In the genomic region with DNA sequence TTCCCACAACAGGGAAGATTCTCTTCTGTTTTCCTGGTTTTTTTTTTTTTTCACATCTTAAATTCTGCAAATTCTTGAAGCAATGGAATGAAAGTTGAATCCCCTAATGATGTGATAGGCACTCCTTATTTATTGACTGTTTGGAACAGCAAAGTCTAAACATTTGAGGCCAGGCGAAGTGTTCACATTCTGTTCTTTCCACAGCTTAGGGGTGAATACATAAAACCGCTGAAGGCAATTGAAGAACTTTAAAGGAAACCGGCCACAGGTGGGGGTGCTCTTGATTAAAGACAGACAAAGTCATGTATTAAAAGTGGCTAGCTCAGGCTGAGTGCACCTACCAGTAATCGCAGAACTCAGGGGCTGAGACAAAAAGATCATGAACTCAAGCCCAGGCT, we compare ENCODE assay signal across 9 mouse cellular contexts.
"Had no signal": no experiment of that assay in that cellular context is flagged by ENCODE, and none has a peak within 500 bp of the region (broad histone marks: within the 10 kb centered on the region; RNA-seq: fewer than 3 reads in every experiment).

No protein-coding gene starts in this region.

- H3K27me3 ChIP-seq: liver, embryonic 12.5 days; neural tube, embryonic 13.5 days had no signal

- DNase-seq: kidney, adult 9 months; layer of hippocampus, adult 9-11 months; layer of hippocampus, postnatal 36 days; thymus, postnatal 36 days had no signal

- H3K36me3 ChIP-seq: liver, embryonic 12.5 days; midbrain, embryonic 10.5 days; neural tube, embryonic 13.5 days had no signal

- H3K27ac ChIP-seq: kidney, postnatal 0 days; liver, embryonic 12.5 days; midbrain, embryonic 10.5 days; neural tube, embryonic 13.5 days had no signal

- H3K9me3 ChIP-seq: liver, embryonic 12.5 days; midbrain, embryonic 10.5 days; neural tube, embryonic 13.5 days had no signal

- ATAC-seq: inflammation-experienced regulatory T-cells, adult 6 months; liver, embryonic 12.5 days had no signal

- H3K4me1 ChIP-seq: liver, embryonic 12.5 days; midbrain, embryonic 10.5 days had no signal

- H3K4me2 ChIP-seq: liver, embryonic 12.5 days; neural tube, embryonic 13.5 days had no signal

- H3K4me3 ChIP-seq: liver, embryonic 12.5 days; midbrain, embryonic 10.5 days; neural tube, embryonic 13.5 days had no signal

- H3K9ac ChIP-seq: liver, embryonic 12.5 days; neural tube, embryonic 13.5 days had no signal
